Mouse (Mus musculus): ENCODE data around the gene Gabrr1. TPM values are rescaled to one million over a fixed set of nuclear protein-coding genes. Genes with fewer than 3 reads are reported as not detected.

Gabrr1 gene
- total and polyA plus RNA-seq, 2 experiments from 2014 or later = not detected

DNA sequence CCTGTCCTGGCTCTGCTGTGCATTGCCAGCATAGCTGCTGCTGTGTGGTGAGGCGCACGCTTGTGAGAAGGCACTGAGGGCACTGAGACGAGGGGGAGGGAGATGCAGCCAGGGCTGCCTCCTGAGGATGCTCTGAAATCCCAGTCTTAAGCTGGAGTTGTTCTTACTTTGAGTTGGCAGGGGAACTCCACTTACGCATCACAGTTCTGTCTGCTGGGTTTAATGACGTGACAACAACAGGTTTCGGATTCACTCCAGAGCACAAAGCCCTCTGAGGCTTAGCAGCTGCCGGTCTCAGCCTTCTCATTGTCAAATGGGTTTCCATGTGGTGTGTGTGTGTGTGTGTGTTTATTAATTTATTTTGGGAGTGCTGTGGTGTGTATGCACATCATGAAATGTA, 16.8 kb downstream of the Gabrr1 start:
- ATAC-seq (ENCODE audit: insufficient read depth, low read depth) (no peak), DNase-seq (ENCODE audit: low spot score) (no peak)
- no peaks in the 10 kb centered on the region for H3K4me1 ChIP-seq (ENCODE audit: control insufficient read depth, insufficient read depth)
- no peaks in the 10 kb centered on the region for H3K36me3 ChIP-seq (replicated peaks; ENCODE audit: control insufficient read depth, insufficient read depth, low read length)
- 61% methylated on average over 7 of the region's 7 CpGs for WGBS
- H3K4me2 ChIP-seq (ENCODE audit: low read depth, low read length) = no peak overlapping the region
- no peaks in the 10 kb centered on the region for H3K9me3 ChIP-seq (replicated peaks; ENCODE audit: control insufficient read depth, low read length)
- H3K4me3 ChIP-seq (ENCODE audit: low read depth, low read length) = no peak overlapping the region
- no peak for TF ChIP-seq EP300 (IDR thresholded peaks at IDR 0.05; ENCODE audit: low read depth)
- no peak for TF ChIP-seq CTCF (IDR thresholded peaks at IDR 0.05; ENCODE audit: low read depth)
- H3K9ac ChIP-seq (replicated peaks; ENCODE audit: low read depth, low read length) = no peak overlapping the region
- H3K27me3 ChIP-seq (ENCODE audit: control insufficient read depth, insufficient read depth, low read length) = 0 out of 2 replicates have a peak, but pooled peaks cover 5% of the 10 kb centered on the region
- no peak overlapping the region for H3K27ac ChIP-seq (ENCODE audit: low read depth)

DNA sequence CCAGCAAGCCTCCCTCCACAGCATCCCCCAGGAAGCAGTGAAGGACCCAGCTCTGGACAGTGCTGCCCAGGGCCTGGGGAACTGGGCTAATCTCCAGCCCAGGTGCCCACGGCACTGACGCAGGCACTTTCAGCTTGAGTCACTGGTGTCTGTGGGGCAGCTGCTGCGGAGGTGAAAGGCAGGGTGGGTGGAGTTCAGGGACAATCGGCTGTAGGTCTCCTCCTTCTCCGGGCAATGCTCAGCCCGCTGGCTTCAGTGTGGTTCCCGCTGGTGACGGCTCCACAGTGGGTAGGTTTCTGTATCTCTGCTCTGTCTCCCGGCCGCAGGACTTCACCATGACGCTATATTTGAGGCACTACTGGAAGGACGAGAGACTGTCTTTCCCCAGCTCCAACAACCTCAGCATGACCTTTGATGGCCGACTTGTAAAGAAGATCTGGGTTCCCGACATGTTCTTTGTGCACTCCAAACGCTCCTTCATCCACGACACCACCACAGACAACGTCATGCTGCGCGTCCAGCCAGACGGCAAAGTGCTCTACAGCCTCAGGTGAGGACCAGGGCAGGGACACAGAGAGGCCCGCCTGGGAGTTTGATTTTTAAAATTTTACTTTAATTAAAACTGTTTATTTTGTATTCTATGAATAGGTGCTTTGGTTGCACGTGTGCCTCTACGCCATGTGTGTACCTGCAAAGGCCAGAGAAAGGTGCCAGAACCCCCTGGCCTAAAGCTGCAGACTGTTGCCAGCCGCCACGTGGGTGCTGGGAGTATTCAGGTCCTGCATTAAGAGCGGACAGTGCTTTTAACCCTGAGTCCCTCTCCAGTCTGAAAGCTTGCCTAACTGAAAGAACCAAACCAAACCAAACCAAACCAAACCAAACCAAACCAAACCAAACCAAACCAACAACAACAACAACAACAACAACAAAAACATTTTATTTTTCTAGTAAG, 20.0 kb downstream of the Gabrr1 start:
- Histone ChIP-seq H3K4me2 (ENCODE audit: low read depth, low read length) (no peak overlapping the region), H3K36me3 (replicated peaks; ENCODE audit: control insufficient read depth, insufficient read depth, low read length) (no peaks in the 10 kb centered on the region), H3K4me1 (ENCODE audit: control insufficient read depth, insufficient read depth) (no peaks in the 10 kb centered on the region), H3K27me3 (ENCODE audit: control insufficient read depth, insufficient read depth, low read length) (0 out of 2 replicates have a peak, but pooled peaks cover 1% of the 10 kb centered on the region), H3K9me3 (replicated peaks; ENCODE audit: control insufficient read depth, low read length) (no peaks in the 10 kb centered on the region), H3K9ac (replicated peaks; ENCODE audit: low read depth, low read length) (no peak overlapping the region), H3K27ac (ENCODE audit: low read depth) (no peak overlapping the region), H3K4me3 (ENCODE audit: low read depth, low read length) (no peak overlapping the region)
- WGBS = 79% methylated on average over 25 of the region's 26 CpGs
- TF ChIP-seq CTCF (IDR thresholded peaks at IDR 0.05; ENCODE audit: low read depth) (no peak), EP300 (IDR thresholded peaks at IDR 0.05; ENCODE audit: low read depth) (no peak)
- no peak for DNase-seq (ENCODE audit: low spot score)
- no peak for ATAC-seq (ENCODE audit: insufficient read depth, low read depth)

DNA sequence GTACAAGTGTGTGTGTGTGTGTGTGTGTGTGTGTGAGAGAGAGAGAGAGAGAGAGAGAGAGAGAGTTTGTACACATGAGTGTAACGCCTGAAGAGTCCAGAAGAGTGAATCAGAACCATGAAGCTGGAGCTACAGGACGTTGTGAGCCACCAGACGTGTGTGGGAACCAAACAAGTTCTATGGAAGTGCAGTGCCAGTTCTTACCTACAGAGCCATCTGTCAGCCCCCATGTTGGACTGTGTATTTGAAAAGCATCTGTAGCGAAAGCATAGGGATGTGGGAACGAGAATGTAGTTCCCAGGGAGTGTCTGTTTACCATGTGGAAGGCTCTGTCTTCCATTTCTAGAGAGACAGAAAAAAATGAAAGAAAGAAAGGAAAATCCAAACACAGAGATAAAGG, 51.2 kb downstream of the Gabrr1 start:
- Histone ChIP-seq H3K27me3 (ENCODE audit: control insufficient read depth, insufficient read depth, low read length) (peaks cover 7% of the 10 kb centered on the region; the same call in 1 of the 2 replicates), H3K36me3 (replicated peaks; ENCODE audit: control insufficient read depth, insufficient read depth, low read length) (peaks cover 4% of the 10 kb centered on the region; the same call in 1 of the 2 replicates), H3K9ac (replicated peaks; ENCODE audit: low read depth, low read length) (no peak overlapping the region), H3K4me3 (ENCODE audit: low read depth, low read length) (no peak overlapping the region), H3K27ac (ENCODE audit: low read depth) (no peak overlapping the region), H3K4me2 (ENCODE audit: low read depth, low read length) (no peak overlapping the region), H3K4me1 (ENCODE audit: control insufficient read depth, insufficient read depth) (no peaks in the 10 kb centered on the region), H3K9me3 (replicated peaks; ENCODE audit: control insufficient read depth, low read length) (no peaks in the 10 kb centered on the region)
- no peak for ATAC-seq (ENCODE audit: insufficient read depth, low read depth)
- TF ChIP-seq CTCF (IDR thresholded peaks at IDR 0.05; ENCODE audit: low read depth) = no peak
- no peak for TF ChIP-seq EP300 (IDR thresholded peaks at IDR 0.05; ENCODE audit: low read depth)
- DNase-seq (ENCODE audit: low spot score) = no peak
- 86% methylated on average over 5 of the region's 5 CpGs for WGBS

DNA sequence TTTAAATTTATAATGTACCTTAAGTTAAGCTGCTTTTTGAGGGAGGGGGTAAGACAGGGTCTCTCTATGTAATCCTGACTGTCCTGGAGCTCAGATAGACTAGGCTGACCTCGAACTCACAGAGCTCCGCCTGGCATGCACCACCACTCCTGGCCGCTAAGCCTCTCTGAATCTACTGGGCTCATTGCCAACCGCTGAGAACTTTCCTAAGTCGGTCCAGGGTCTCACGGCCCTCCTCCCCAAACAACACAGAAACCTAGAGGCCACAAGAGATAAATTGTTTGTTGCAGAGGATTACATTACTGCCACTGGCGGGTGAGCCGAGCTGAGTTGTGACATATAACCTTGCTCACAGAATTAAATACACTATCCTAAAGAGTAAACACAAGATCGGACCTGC, 55.8 kb downstream of the Gabrr1 start:
- Histone ChIP-seq H3K4me3 (ENCODE audit: low read depth, low read length) (peak overlapping the region; percentile 67), H3K9ac (replicated peaks; ENCODE audit: low read depth, low read length) (no peak overlapping the region), H3K9me3 (replicated peaks; ENCODE audit: control insufficient read depth, low read length) (no peaks in the 10 kb centered on the region), H3K4me1 (ENCODE audit: control insufficient read depth, insufficient read depth) (0 out of 2 replicates have a peak, but pooled peaks cover 3% of the 10 kb centered on the region), H3K4me2 (ENCODE audit: low read depth, low read length) (peak overlapping the region; percentile 95), H3K27ac (ENCODE audit: low read depth) (peak overlapping the region; percentile 93), H3K36me3 (replicated peaks; ENCODE audit: control insufficient read depth, insufficient read depth, low read length) (no peaks in the 10 kb centered on the region), H3K27me3 (ENCODE audit: control insufficient read depth, insufficient read depth, low read length) (peaks cover 7% of the 10 kb centered on the region; the same call in 1 of the 2 replicates)
- WGBS = 18% methylated on average over 9 of the region's 9 CpGs
- ATAC-seq (ENCODE audit: insufficient read depth, low read depth) (no peak), DNase-seq (ENCODE audit: low spot score) (peak; percentile 24)
- no peak; the same call in 1 of the 2 replicates for TF ChIP-seq CTCF (IDR thresholded peaks at IDR 0.05; ENCODE audit: low read depth)
- TF ChIP-seq EP300 (IDR thresholded peaks at IDR 0.05; ENCODE audit: low read depth) = no peak

DNA sequence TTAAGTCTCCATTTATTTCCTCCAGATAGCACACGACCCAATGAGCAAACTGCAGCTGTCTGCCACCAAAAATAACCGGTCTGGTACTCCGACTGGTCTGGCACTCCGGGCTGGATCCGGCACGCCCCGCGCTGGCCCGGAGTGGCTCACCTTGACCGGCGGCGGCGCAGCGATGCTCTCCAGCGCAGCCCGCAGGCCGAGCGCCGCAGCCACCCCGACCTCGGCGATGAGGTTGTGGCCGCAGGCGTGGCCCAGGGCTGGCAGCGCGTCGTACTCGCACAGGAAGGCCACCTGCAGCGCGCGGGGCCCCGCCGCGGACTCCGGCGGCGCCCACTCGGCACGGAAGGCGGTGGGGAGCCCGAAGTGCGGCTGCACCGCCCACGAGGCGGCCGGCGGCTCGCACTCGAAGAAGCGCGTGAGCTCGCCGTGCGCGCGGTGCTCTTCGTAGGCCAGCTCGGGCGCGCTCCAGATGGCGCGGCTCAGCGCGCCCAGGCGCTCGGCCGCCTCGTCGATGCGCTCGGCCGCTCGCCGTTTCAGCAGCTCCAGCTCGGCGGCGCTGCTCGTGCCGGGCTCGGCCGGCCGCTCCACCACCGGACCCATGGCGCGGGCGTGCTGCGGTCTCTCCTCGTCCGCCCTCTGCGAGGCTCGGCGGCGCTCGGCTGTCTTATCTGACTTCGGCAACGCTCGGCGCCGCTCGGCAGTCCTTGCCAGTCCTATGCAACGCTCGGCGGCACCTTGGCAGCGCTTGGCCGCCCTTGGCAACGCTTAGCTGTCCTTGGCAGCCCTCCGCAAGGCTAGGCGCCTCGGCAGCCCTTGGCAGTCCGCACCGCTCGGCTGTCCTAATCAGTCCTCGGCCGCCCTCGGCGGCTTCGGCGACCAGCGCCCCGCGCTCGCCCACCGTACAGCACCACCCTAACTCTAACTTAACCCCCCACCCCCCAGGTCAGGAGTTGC, 56.7 kb downstream of the Gabrr1 start:
- no peaks in the 10 kb centered on the region for H3K9me3 ChIP-seq (replicated peaks; ENCODE audit: control insufficient read depth, low read length)
- peak overlapping the region; percentile 93 for H3K27ac ChIP-seq (ENCODE audit: low read depth)
- peak overlapping the region; percentile 67 for H3K9ac ChIP-seq (replicated peaks; ENCODE audit: low read depth, low read length)
- peak; percentile 92 for ATAC-seq (ENCODE audit: insufficient read depth, low read depth)
- no peaks in the 10 kb centered on the region for H3K36me3 ChIP-seq (replicated peaks; ENCODE audit: control insufficient read depth, insufficient read depth, low read length)
- DNase-seq (ENCODE audit: low spot score) = peak; percentile 80
- H3K4me3 ChIP-seq (ENCODE audit: low read depth, low read length) = peak overlapping the region; percentile 67
- peaks cover 7% of the 10 kb centered on the region; the same call in 1 of the 2 replicates for H3K27me3 ChIP-seq (ENCODE audit: control insufficient read depth, insufficient read depth, low read length)
- WGBS = under 1% methylated on average over 118 of the region's 123 CpGs
- 0 out of 2 replicates have a peak, but pooled peaks cover 3% of the 10 kb centered on the region for H3K4me1 ChIP-seq (ENCODE audit: control insufficient read depth, insufficient read depth)
- peak overlapping the region; percentile 95 for H3K4me2 ChIP-seq (ENCODE audit: low read depth, low read length)
- TF ChIP-seq EP300 (IDR thresholded peaks at IDR 0.05; ENCODE audit: low read depth) (no peak), CTCF (IDR thresholded peaks at IDR 0.05; ENCODE audit: low read depth) (peak; percentile 24)
